Mouse (Mus musculus) CH12.LX (cell line): ENCODE data around the gene Rsc1a1. TPM values are rescaled to one million over a fixed set of nuclear protein-coding genes. Genes with fewer than 3 reads are reported as not detected.

ENCODE experiments used
- DNase-seq: peaks from one replicate; pipeline ENCODE4 v3.0.0-alpha.2; 2013; ENCODE audit errors: extremely low read depth
- H3K27ac ChIP-seq: 2 replicates; pipeline ENCODE4 v1.5.1; 2012; ENCODE audit warnings: low read depth, mild to moderate bottlenecking, control low read depth, moderate library complexity; ENCODE audit not compliant: insufficient read depth
- H3K27me3 ChIP-seq: replicated peaks from 2 replicates; pipeline ENCODE3; 2012; ENCODE audit warnings: inconsistent platforms
- H3K36me3 ChIP-seq, 2 experiments: replicated peaks in 1 of 2; 2 replicates each; pipeline versions ENCODE3 to v1.6.1; 2012; ENCODE audit warnings: inconsistent platforms in 1 of 2, low read length in 1 of 2, mild to moderate bottlenecking in 1 of 2, mixed read lengths in 1 of 2, moderate library complexity in 1 of 2; ENCODE audit not compliant: control insufficient read depth in 1 of 2, insufficient read depth in 1 of 2
- H3K4me1 ChIP-seq, 2 experiments: 2 replicates each; pipeline ENCODE4 v1.6.1; 2012; ENCODE audit warnings: inconsistent platforms in 1 of 2, moderate library complexity in 1 of 2; ENCODE audit not compliant: insufficient read depth in 2 of 2, control insufficient read depth in 1 of 2
- H3K4me2 ChIP-seq: 2 replicates; pipeline ENCODE4 v1.6.1; 2012; ENCODE audit warnings: low read depth, mild to moderate bottlenecking, control low read depth; ENCODE audit not compliant: poor library complexity, insufficient read depth, severe bottlenecking
- H3K4me3 ChIP-seq, 3 experiments: fragments of 150-350 bp in 1 of 3; sonication (generic) in 1 of 3; replicated peaks in 1 of 3; 2 replicates each; pipeline versions ENCODE3 to v1.5.1; 2011 to 2012; ENCODE audit warnings: low read depth in 2 of 3, low read length in 2 of 3, mild to moderate bottlenecking in 2 of 3, moderate library complexity in 2 of 3, control low read depth in 1 of 3, improper control_type of control experiment in 1 of 3, inconsistent platforms in 1 of 3, mixed read lengths in 1 of 3; ENCODE audit not compliant: poor library complexity in 1 of 3
- H3K79me2 ChIP-seq: replicated peaks from 2 replicates; pipeline ENCODE4 v1.6.1; 2012; ENCODE audit warnings: mild to moderate bottlenecking, moderate library complexity; ENCODE audit not compliant: control insufficient read depth, poor library complexity, insufficient read depth, severe bottlenecking; ENCODE audit errors: extremely low read depth
- H3K9ac ChIP-seq: 2 replicates; pipeline ENCODE4 v1.6.1; 2012; ENCODE audit warnings: low read depth, mild to moderate bottlenecking, control low read depth, moderate library complexity; ENCODE audit not compliant: insufficient read depth
- H3K9me3 ChIP-seq: replicated peaks from 2 replicates; pipeline ENCODE3; 2012; ENCODE audit warnings: low read length, inconsistent platforms, mixed read lengths
- BHLHE40 ChIP-seq: IDR thresholded peaks from 2 replicates; pipeline ENCODE4 v1.6.1; 2011; ENCODE audit warnings: mild to moderate bottlenecking, low read depth, low read length, improper control_type of control experiment
- CTCF ChIP-seq, 2 experiments: IDR thresholded peaks in 1 of 2; conservative IDR thresholded peaks in 1 of 2; 2 replicates each; pipeline ENCODE4 v1.5.1; 2011 to 2012; ENCODE audit warnings: low read depth in 2 of 2, low read length in 2 of 2, improper control_type of control experiment in 1 of 2, inconsistent platforms in 1 of 2, mild to moderate bottlenecking in 1 of 2, moderate library complexity in 1 of 2
- E2F4 ChIP-seq: IDR thresholded peaks from 2 replicates; pipeline ENCODE4 v1.6.1; 2011; ENCODE audit warnings: low read depth, low read length, improper control_type of control experiment; ENCODE audit not compliant: insufficient replicate concordance
- ELF1 ChIP-seq: IDR thresholded peaks from 2 replicates; pipeline ENCODE4 v1.6.1; 2014; ENCODE audit warnings: low read depth, mild to moderate bottlenecking, inconsistent platforms, low read length, improper control_type of control experiment
- ETS1 ChIP-seq: conservative IDR thresholded peaks from 2 replicates; pipeline ENCODE4 v1.6.1; 2012; ENCODE audit warnings: low read depth, mild to moderate bottlenecking, inconsistent platforms, low read length, improper control_type of control experiment, moderate library complexity
- GABPA ChIP-seq: IDR thresholded peaks from 2 replicates; pipeline ENCODE4 v1.6.1; 2012; ENCODE audit warnings: low read depth, low read length, improper control_type of control experiment, inconsistent platforms; ENCODE audit not compliant: insufficient replicate concordance
- IRF4 ChIP-seq: IDR thresholded peaks from 2 replicates; pipeline ENCODE4 v1.6.1; 2014; ENCODE audit warnings: low read depth, mild to moderate bottlenecking, inconsistent platforms, low read length, improper control_type of control experiment
- JUND ChIP-seq: conservative IDR thresholded peaks from 2 replicates; pipeline ENCODE4 v1.6.1; 2011; ENCODE audit warnings: low read depth, low read length, improper control_type of control experiment
- MAFK ChIP-seq: IDR thresholded peaks from 2 replicates; pipeline ENCODE4 v1.6.1; 2011; ENCODE audit warnings: low read length, improper control_type of control experiment; ENCODE audit not compliant: insufficient replicate concordance
- MEF2A ChIP-seq: IDR thresholded peaks from 2 replicates; pipeline ENCODE4 v1.6.1; 2014; ENCODE audit warnings: low read depth, mild to moderate bottlenecking, inconsistent platforms, low read length, improper control_type of control experiment, borderline replicate concordance
- MYC ChIP-seq: IDR thresholded peaks from 2 replicates; pipeline ENCODE4 v1.6.1; 2011; ENCODE audit warnings: low read depth, mild to moderate bottlenecking, improper control_type of control experiment, low read length
- POLR2A ChIP-seq: IDR thresholded peaks from 2 replicates; pipeline ENCODE4 v1.6.1; 2011; ENCODE audit warnings: low read depth, mild to moderate bottlenecking, improper control_type of control experiment, low read length
- POLR2AphosphoS2 ChIP-seq: IDR thresholded peaks from 2 replicates; pipeline ENCODE4 v1.6.1; 2011; ENCODE audit warnings: low read depth, low read length, improper control_type of control experiment
- RCOR1 ChIP-seq: conservative IDR thresholded peaks from 2 replicates; pipeline ENCODE4 v1.6.1; 2012; ENCODE audit warnings: low read depth, mild to moderate bottlenecking, inconsistent platforms, low read length, improper control_type of control experiment
- TBP ChIP-seq: conservative IDR thresholded peaks from 2 replicates; pipeline ENCODE4 v1.6.1; 2011; ENCODE audit warnings: low read depth, low read length, improper control_type of control experiment
- TCF12 ChIP-seq: IDR thresholded peaks from 2 replicates; pipeline ENCODE4 v1.6.1; 2014; ENCODE audit warnings: low read depth, mild to moderate bottlenecking, inconsistent platforms, low read length, improper control_type of control experiment
- USF1 ChIP-seq: IDR thresholded peaks from 2 replicates; pipeline ENCODE4 v1.6.1; 2014; ENCODE audit warnings: low read depth, mild to moderate bottlenecking, inconsistent platforms, low read length, improper control_type of control experiment
- ZMIZ1 ChIP-seq: IDR thresholded peaks from 2 replicates; pipeline ENCODE4 v1.6.1; 2012; ENCODE audit warnings: low read depth, mild to moderate bottlenecking, inconsistent platforms, low read length, improper control_type of control experiment
- dilution Hi-C: fragments of 300-500 bp; cut with MboI; formaldehyde crosslinking; loops from 2 replicates; pipeline ENCODE4 v1.14.3; 2020; ENCODE audit warnings: low sequenced_read_pairs; ENCODE audit not compliant: extremely low pct_unique_long_range_greater_than_20kb, extremely low pct_ligation_motif_present
- in situ Hi-C: fragments of 300-500 bp; cut with MboI; formaldehyde crosslinking; loops from 3 replicates; pipeline ENCODE4 v1.14.3; 2019; ENCODE audit warnings: low sequenced_read_pairs, low pct_ligation_motif_present, low pct_unique_long_range_greater_than_20kb, mixed read lengths
- polyA plus RNA-seq: library from polyadenylated mRNA; unstranded; fragments of >175 nt; gene quantifications from 2 replicates; pipeline ENCODE4 v1.2.1, GENCODE M21; 2012; ENCODE audit warnings: low read depth; ENCODE audit not compliant: insufficient read length
- total RNA-seq, 2 experiments: library from RNA; depleted of rRNA; stranded (reverse); fragments of 300-350 nt in 1 of 2; fragments of >200 nt in 1 of 2; gene quantifications; 2 replicates each; pipeline ENCODE4 v1.2.3; 2012 to 2014

The Rsc1a1 gene
- total and polyA plus RNA-seq, 3 experiments: 3.4 to 14.0 (median 7.0) TPM

DNA sequence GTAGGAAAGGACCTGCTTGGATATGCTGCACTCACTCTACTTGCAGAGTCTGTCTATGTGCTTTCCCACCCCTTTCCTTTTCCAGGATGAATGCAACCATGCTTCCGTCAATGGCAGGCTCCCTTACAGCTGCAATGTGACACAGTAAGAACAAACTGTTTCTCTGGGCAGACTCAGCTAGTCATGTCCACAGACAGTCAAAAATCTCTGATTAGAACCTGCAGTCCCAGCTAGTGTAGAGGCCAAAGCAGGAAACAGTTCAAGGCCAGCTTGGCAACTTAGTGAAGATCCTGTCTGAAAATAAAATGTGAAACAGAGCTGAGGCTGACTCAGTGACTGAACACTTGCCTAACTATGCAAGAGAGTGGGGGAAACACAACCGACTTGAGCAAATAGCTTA is 19.2 kb upstream of the Rsc1a1 start:
- in situ Hi-C loops: no loop called here
- peaks cover 75 to 92% of the 10 kb centered on the region in 2 experiments for H3K36me3 ChIP-seq
- TF ChIP-seq IRF4: no peak
- no peak for TF ChIP-seq MYC
- TF ChIP-seq TCF12: no peak
- no peak for TF ChIP-seq GABPA
- TF ChIP-seq CTCF (conservative IDR thresholded peaks at IDR 0.05 in 1 of 2, IDR thresholded peaks at IDR 0.05 in 1 of 2; ENCODE audit: low read depth in 2 of 2, low read length in 2 of 2): no peak
- TF ChIP-seq POLR2AphosphoS2: no peak
- no peak for TF ChIP-seq TBP
- no peak for TF ChIP-seq JUND
- TF ChIP-seq USF1: no peak
- TF ChIP-seq E2F4: no peak
- TF ChIP-seq, all 38 proteins: peak for 0
- Histone ChIP-seq H3K4me2 (no peak overlapping the region), H3K27me3 (no peaks in the 10 kb centered on the region), H3K4me3 (no peak overlapping the region), H3K4me1 (peaks cover 5 to 17% of the 10 kb centered on the region in 2 experiments; a peak in 3 of 4 replicates), H3K9me3 (no peaks in the 10 kb centered on the region), H3K9ac (no peak overlapping the region), H3K79me2 (no peaks in the 10 kb centered on the region), H3K27ac (no peak overlapping the region)
- dilution Hi-C loops: no loop called here
- no peak for DNase-seq

- no peak for TF ChIP-seq E2F4
- TF ChIP-seq BHLHE40: peak; percentile 75
Observed at GRCm38 (mm10) chr4:141694719-141695118, 9.3 kb upstream of the Rsc1a1 start.

GRCm38 (mm10) chr4:141688505-141688904 is 3.1 kb upstream of the Rsc1a1 start:
- H3K4me2 ChIP-seq: no peak overlapping the region
- no peak for DNase-seq
- in situ Hi-C loops: no loop called here
- no peaks in the 10 kb centered on the region for H3K27me3 ChIP-seq
- no peak overlapping the region for H3K27ac ChIP-seq
- TF ChIP-seq ETS1: no peak
- TF ChIP-seq ELF1: no peak
- TF ChIP-seq MAFK: no peak
- TF ChIP-seq MEF2A: no peak
- no peak for TF ChIP-seq POLR2A
- TF ChIP-seq RCOR1: no peak
- no peak for TF ChIP-seq ZMIZ1
- TF ChIP-seq, all 38 proteins: peak for 0
- Histone ChIP-seq H3K9ac (no peak overlapping the region), H3K4me3 (no peak overlapping the region), H3K9me3 (no peaks in the 10 kb centered on the region), H3K36me3 (peaks cover 56 to 84% of the 10 kb centered on the region in 2 experiments), H3K79me2 (no peaks in the 10 kb centered on the region), H3K4me1 (peaks cover 0 to 45% of the 10 kb centered on the region in 2 experiments; a peak in 2 of 4 replicates)
- dilution Hi-C loops: no loop called here

More at GRCm38 (mm10) chr4:141694719-141695118, 9.3 kb upstream of the Rsc1a1 start:
- H3K9me3 ChIP-seq: no peaks in the 10 kb centered on the region
- DNase-seq: no peak
- no peak overlapping the region for H3K27ac ChIP-seq
- no peak overlapping the region for H3K4me3 ChIP-seq
- no peaks in the 10 kb centered on the region for H3K27me3 ChIP-seq
- no peak overlapping the region for H3K4me2 ChIP-seq
- H3K4me1 ChIP-seq: peaks cover 8 to 58% of the 10 kb centered on the region in 2 experiments; a peak in 2 of 4 replicates
- H3K79me2 ChIP-seq: no peaks in the 10 kb centered on the region
- dilution Hi-C loops (no loop called here), in situ Hi-C loops (loop anchor here (5.0 kb wide), 1 partner anchor 37 kb away; no protein-coding TSS in a partner anchor)
- H3K36me3 ChIP-seq: peaks cover 59 to 88% of the 10 kb centered on the region in 2 experiments
- H3K9ac ChIP-seq: no peak overlapping the region
